Mouse (Mus musculus): Measurements from ENCODE around the gene Myef2.
A peak's percentile ranks its signal among the peaks of the same experiment; 100 is the strongest.

Gene Myef2

DNA sequence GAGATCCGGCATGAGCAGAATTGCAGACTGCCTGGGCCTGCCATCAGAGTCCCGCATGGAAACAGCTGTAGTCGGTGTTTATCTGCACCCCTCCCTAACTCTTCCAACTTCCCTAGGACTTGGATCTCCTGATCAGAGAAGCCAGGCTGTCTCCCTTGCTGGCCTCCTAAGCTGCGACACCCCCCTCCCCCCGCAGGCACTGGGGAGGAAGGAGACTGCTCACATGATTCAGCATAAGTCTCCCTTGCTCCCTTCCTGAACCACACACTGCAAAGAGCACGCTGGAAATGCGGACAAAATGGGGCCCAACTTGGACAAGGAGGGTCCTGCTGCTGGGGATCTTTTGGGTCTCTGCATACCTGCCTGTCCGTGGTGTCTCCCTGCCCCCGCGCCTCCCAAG, 55.6 kb downstream of the Myef2 start, which contains the start of gene Slc24a5:
Slc24a5 (plus strand) TSS at position 231 of the 400 bp plus-strand sequence.
- peak; percentile 56 for DNase-seq (ENCODE audit: extremely low read depth, low read depth)

DNA sequence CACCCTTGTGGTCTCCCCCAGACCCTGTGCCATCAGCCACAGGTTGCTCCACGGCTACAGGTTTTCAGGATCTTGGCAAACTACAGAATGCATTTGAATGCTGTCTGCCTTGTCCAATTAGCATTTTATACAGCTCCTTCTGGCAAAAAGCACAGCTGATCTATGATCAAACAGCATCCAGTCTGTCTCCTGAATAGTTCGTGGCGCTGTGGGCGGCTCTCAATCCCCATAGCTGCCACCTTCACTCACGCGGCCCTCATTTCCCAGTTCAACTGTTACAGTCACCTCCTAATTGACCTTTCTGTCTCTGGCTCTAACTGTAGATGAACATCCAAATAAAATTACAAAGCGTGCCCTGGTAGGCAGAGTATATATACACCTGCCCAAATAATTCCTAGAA, 56.1 kb downstream of the Myef2 start:
- DNase-seq (ENCODE audit: extremely low read depth, low read depth) = no peak

DNA sequence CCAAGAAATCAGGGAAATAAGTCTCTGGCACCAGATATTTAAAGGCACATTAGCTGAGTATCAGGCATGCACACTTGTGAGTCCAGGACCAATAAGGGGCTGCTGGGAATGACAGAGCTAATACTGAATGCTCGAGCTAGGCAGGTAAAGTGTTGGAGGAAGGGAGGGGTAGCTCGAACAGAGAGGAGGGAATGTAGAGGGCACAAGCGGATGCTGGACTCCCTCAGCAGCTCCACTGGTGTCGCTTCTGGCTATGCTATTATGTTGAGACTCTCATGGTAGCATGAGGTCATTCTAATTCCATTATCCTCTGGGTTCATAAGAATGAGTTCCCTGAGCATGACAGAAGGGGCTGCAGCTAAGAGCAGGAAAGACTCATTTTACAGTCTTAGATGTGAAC, 60.5 kb downstream of the Myef2 start:
- DNase-seq (ENCODE audit: extremely low read depth, low read depth) = no peak

DNA sequence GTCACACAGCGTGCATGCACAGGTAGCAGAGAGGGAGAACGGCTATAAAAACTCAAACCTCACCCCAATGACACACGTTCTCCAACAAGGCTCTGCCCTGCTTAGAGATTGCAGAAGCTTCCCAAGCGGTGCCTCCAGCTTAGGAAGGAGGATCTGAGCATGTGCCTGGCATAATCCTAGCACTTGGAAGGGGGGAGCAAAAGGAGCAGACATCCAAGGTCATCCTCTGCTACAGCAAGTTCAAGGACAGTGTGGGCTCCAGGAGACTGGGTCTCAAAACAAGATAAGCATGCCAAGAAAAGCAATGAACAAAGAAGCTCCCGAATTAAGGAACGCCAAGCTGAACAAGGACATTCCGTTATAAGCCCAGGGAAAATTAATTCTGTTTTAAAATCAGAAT, 62.0 kb downstream of the Myef2 start:
- no peak for DNase-seq (ENCODE audit: extremely low read depth, low read depth)

DNA sequence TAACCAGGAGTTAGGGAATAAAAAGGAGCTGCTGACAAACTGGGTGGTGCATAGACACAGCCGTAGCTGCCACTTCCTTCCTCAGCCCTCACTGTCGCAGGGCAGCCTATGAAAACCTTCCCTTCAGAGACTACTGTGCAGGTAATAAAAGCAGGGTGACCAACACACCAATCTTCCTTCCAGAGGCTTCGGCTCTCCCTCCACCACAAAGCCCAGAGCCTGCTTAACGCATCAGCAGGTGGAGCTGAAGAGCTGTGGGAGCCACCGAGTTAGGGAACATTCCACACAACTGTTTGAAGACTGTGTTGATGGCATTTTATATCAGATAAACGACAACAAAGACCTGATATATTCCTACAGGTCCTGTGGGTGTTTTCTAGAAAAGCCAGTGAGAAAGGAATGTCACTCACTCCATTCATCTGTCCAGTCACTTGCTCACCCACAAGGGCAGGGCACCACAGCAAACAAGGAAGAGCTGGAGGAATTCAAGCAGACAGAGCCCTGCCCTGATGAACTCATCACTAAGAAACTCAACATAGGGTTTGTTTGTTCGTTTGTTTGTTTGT, 66.1 kb downstream of the Myef2 start:
- DNase-seq (ENCODE audit: extremely low read depth, low read depth) = no peak

DNA sequence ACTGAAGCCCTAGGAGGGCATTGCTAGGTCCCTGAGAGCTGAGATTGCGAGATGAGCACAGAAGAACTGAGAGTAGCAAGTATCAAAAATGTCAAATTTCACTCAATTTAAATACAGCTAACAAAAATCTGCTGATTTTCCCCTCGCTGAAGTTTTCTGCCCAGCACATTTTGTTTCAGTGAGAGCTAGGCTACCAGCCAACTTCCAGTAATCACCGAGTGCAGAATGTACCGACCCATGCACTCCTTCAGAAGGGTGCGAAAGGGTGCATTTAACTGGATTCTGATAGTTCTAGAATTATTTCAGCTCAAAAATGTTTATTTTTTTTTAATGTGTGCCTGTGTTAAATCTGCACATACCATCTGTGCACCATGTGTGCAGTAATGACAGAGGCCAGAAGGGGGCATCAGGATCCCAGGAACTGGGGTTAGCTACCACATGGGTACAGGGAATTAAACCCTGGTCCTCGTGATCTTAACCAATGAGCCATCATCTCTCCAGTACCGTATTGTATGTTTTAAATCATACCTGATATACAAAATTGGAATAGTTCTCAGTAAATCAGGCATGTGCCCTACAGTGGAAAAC, 68.1 kb downstream of the Myef2 start:
- DNase-seq (ENCODE audit: extremely low read depth, low read depth) = no peak

Data from MEL-GATA-1-ER (cell line).